Mouse (Mus musculus) heart, embryonic 12.5 days (tissue): ENCODE results near the gene Adipor1. TPM values are rescaled to one million over a fixed set of nuclear protein-coding genes. Genes with fewer than 3 reads are reported as not detected.
A peak's percentile ranks its signal among the peaks of the same experiment; 100 is the strongest.

Experiments
- ATAC-seq: fragments of 200-750 bp; cut with Nextera tagmentation; 2 replicates; pipeline ENCODE4 v1.8.0; 2017; ENCODE audit warnings: moderate TSS enrichment, moderate library complexity; ENCODE audit not compliant: insufficient number of reproducible peaks, low FRiP score
- H3K27ac ChIP-seq: fragments of 300-500 bp; sonication (generic); 2 replicates; pipeline ENCODE4 v1.5.1; 2016; ENCODE audit warnings: mild to moderate bottlenecking, moderate library complexity; ENCODE audit not compliant: poor library complexity, severe bottlenecking
- H3K27me3 ChIP-seq: fragments of 300-500 bp; sonication (generic); replicated peaks from 2 replicates; pipeline ENCODE4 v1.6.1; 2016; ENCODE audit warnings: mild to moderate bottlenecking, moderate library complexity
- H3K36me3 ChIP-seq: fragments of 300-500 bp; sonication (generic); 2 replicates; pipeline ENCODE4 v1.6.1; 2016; ENCODE audit warnings: mild to moderate bottlenecking, moderate library complexity
- H3K4me1 ChIP-seq: fragments of 300-500 bp; sonication (generic); replicated peaks from 2 replicates; pipeline ENCODE4 v1.6.1; 2016; ENCODE audit warnings: mild to moderate bottlenecking
- H3K4me2 ChIP-seq: fragments of 300-500 bp; sonication (generic); 2 replicates; pipeline ENCODE4 v1.6.1; 2016; ENCODE audit warnings: mild to moderate bottlenecking, moderate library complexity
- H3K4me3 ChIP-seq: fragments of 300-500 bp; sonication (generic); 2 replicates; pipeline ENCODE4 v1.5.1; 2016; ENCODE audit warnings: mild to moderate bottlenecking
- H3K9ac ChIP-seq: fragments of 300-500 bp; sonication (generic); 2 replicates; pipeline ENCODE4 v1.6.1; 2016; ENCODE audit warnings: mild to moderate bottlenecking, moderate library complexity
- H3K9me3 ChIP-seq: fragments of 300-500 bp; sonication (generic); replicated peaks from 2 replicates; pipeline ENCODE4 v1.6.1; 2016; ENCODE audit warnings: mild to moderate bottlenecking, moderate library complexity
- WGBS: fragments of 180-500 bp; shearing (Covaris S2); methylation state at CpG from one replicate; pipeline ENCODE4 v1.1.7; 2016; 5-methylcytosine and 5-hydroxymethylcytosine counted together
- polyA plus RNA-seq: library from polyadenylated mRNA; unstranded; fragments of >200 nt; fragmentation: Nextera tagmentation; extraction: Ambion mirVana; gene quantifications from 2 replicates; pipeline ENCODE4 v1.2.1, GENCODE M21; 2016

The Adipor1 gene
- polyA plus RNA-seq, 1 experiment from 2014 or later = 126 TPM

- Histone ChIP-seq H3K27ac (no peak overlapping the region), H3K4me3 (no peak overlapping the region), H3K4me2 (no peak overlapping the region), H3K36me3 (no peaks in the 10 kb centered on the region), H3K9ac (no peak overlapping the region), H3K27me3 (0 out of 2 replicates have a peak, but pooled peaks cover 3% of the 10 kb centered on the region), H3K4me1 (no peaks in the 10 kb centered on the region), H3K9me3 (peaks cover 4% of the 10 kb centered on the region; the same call in 1 of the 2 replicates)
- 56% methylated on average over 5 of the region's 5 CpGs for WGBS
- ATAC-seq = 0 out of 2 replicates have a peak, but pooled peaks have one; percentile 18
Measured at GRCm38 (mm10) chr1:134399735-134400134, 15.4 kb upstream of the Adipor1 start.

GRCm38 (mm10) chr1:134405509-134406413, 9.4 kb upstream of the Adipor1 start, which contains the start of gene Cyb5r1:
Cyb5r1 (plus strand) TSS chr1:134405559.
- Histone ChIP-seq H3K9me3 (no peaks in the 10 kb centered on the region), H3K4me3 (peak within 1 kb of the TSS; percentile 82), H3K36me3 (peaks cover 34% of the 10 kb centered on the region), H3K9ac (peak within 1 kb of the TSS; percentile 86), H3K27me3 (no peaks in the 10 kb centered on the region), H3K4me1 (peaks cover 7% of the 10 kb centered on the region), H3K27ac (peak within 1 kb of the TSS; percentile 51; the same call in 1 of the 2 replicates), H3K4me2 (peak within 1 kb of the TSS; percentile 88)
- peak; percentile 99 for ATAC-seq
- WGBS = under 1% methylated on average over 43 of the region's 43 CpGs

- ATAC-seq = peak; percentile 15; the same call in 1 of the 2 replicates
- H3K9ac ChIP-seq = peak overlapping the region; percentile 86
- H3K27ac ChIP-seq = peak overlapping the region; percentile 51; the same call in 1 of the 2 replicates
- H3K27me3 ChIP-seq = no peaks in the 10 kb centered on the region
- no peaks in the 10 kb centered on the region for H3K9me3 ChIP-seq
- peak overlapping the region; percentile 82 for H3K4me3 ChIP-seq
- 28% methylated on average over 8 of the region's 8 CpGs for WGBS
- peak overlapping the region; percentile 88 for H3K4me2 ChIP-seq
- H3K4me1 ChIP-seq = peaks cover 7% of the 10 kb centered on the region
- peaks cover 40% of the 10 kb centered on the region for H3K36me3 ChIP-seq
Measured at GRCm38 (mm10) chr1:134406414-134406771, 8.8 kb upstream of the Adipor1 start.

GRCm38 (mm10) chr1:134408080-134408479, 7.1 kb upstream of the Adipor1 start:
- WGBS = 89% methylated on average over 8 of the region's 8 CpGs
- Histone ChIP-seq H3K27me3 (no peaks in the 10 kb centered on the region), H3K36me3 (peaks cover 50% of the 10 kb centered on the region), H3K9me3 (no peaks in the 10 kb centered on the region), H3K4me1 (peaks cover 7% of the 10 kb centered on the region), H3K4me2 (no peak overlapping the region), H3K4me3 (no peak overlapping the region), H3K9ac (no peak overlapping the region), H3K27ac (no peak overlapping the region)
- no peak for ATAC-seq

GRCm38 (mm10) chr1:134411706-134412629, 3.2 kb upstream of the Adipor1 start:
- no peaks in the 10 kb centered on the region for H3K27me3 ChIP-seq
- H3K4me2 ChIP-seq = no peak overlapping the region
- WGBS = 90% methylated on average over 9 of the region's 9 CpGs
- no peak for ATAC-seq
- H3K27ac ChIP-seq = no peak overlapping the region
- H3K9me3 ChIP-seq = no peaks in the 10 kb centered on the region
- H3K9ac ChIP-seq = no peak overlapping the region
- H3K36me3 ChIP-seq = peaks cover 50% of the 10 kb centered on the region
- no peak overlapping the region for H3K4me3 ChIP-seq
- H3K4me1 ChIP-seq = peaks cover 18% of the 10 kb centered on the region

GRCm38 (mm10) chr1:134414038-134414437, 1.1 kb upstream of the Adipor1 start:
- Histone ChIP-seq H3K27me3 (no peaks in the 10 kb centered on the region), H3K4me3 (no peak overlapping the region), H3K4me1 (peaks cover 38% of the 10 kb centered on the region), H3K9me3 (no peaks in the 10 kb centered on the region), H3K9ac (no peak overlapping the region), H3K27ac (peak overlapping the region; percentile 91; the same call in 1 of the 2 replicates), H3K36me3 (peaks cover 33% of the 10 kb centered on the region), H3K4me2 (no peak overlapping the region)
- ATAC-seq = no peak
- WGBS = 37% methylated on average over 2 of the region's 2 CpGs

- H3K4me3 ChIP-seq = peak overlapping the region; percentile 78
- H3K9ac ChIP-seq = peak overlapping the region; percentile 59; the same call in 1 of the 2 replicates
- no peaks in the 10 kb centered on the region for H3K9me3 ChIP-seq
- WGBS = 14% methylated on average over 11 of the region's 11 CpGs
- peaks cover 44% of the 10 kb centered on the region for H3K4me1 ChIP-seq
- 0 out of 2 replicates have a peak, but pooled peaks have one; percentile 2 for ATAC-seq
- H3K27ac ChIP-seq = peak overlapping the region; percentile 91
- peaks cover 27% of the 10 kb centered on the region for H3K36me3 ChIP-seq
- peak overlapping the region; percentile 72 for H3K4me2 ChIP-seq
- H3K27me3 ChIP-seq = no peaks in the 10 kb centered on the region
Measured at GRCm38 (mm10) chr1:134414501-134415167, 544 bp upstream of the Adipor1 start.

- Histone ChIP-seq H3K4me3 (no peak overlapping the region), H3K9me3 (no peaks in the 10 kb centered on the region), H3K36me3 (peaks cover 7% of the 10 kb centered on the region; the same call in 1 of the 2 replicates), H3K27ac (peak overlapping the region; percentile 48; the same call in 1 of the 2 replicates), H3K9ac (no peak overlapping the region), H3K27me3 (no peaks in the 10 kb centered on the region), H3K4me1 (peaks cover 72% of the 10 kb centered on the region), H3K4me2 (peak overlapping the region; percentile 36; the same call in 1 of the 2 replicates)
- 46% methylated on average over 2 of the region's 2 CpGs for WGBS
- no peak for ATAC-seq
Measured at GRCm38 (mm10) chr1:134418414-134418975, 3.3 kb downstream of the Adipor1 start.

- peak overlapping the region; percentile 36 for H3K4me2 ChIP-seq
- H3K9ac ChIP-seq = 0 out of 2 replicates have a peak overlapping the region, but pooled peaks have one; percentile 10
- ATAC-seq = no peak
- H3K27me3 ChIP-seq = no peaks in the 10 kb centered on the region
- peak overlapping the region; percentile 48 for H3K27ac ChIP-seq
- WGBS = 32% methylated on average over 1 of the region's 1 CpGs
- H3K9me3 ChIP-seq = no peaks in the 10 kb centered on the region
- H3K36me3 ChIP-seq = peaks cover 14% of the 10 kb centered on the region; the same call in 1 of the 2 replicates
- peaks cover 73% of the 10 kb centered on the region for H3K4me1 ChIP-seq
- H3K4me3 ChIP-seq = no peak overlapping the region
Measured at GRCm38 (mm10) chr1:134419176-134419575, 4.0 kb downstream of the Adipor1 start.
